Mouse (Mus musculus) embryo, embryonic 10 days (tissue): ENCODE results near the gene Fam172a.

Experiments
- DNase-seq: peaks from one replicate; pipeline ENCODE4 v3.0.0-alpha.2; 2015; ENCODE audit warnings: low spot score

The Fam172a gene

GRCm38 (mm10) chr13:78179312-78180097, 477.7 kb downstream of the Fam172a start:
- DNase-seq: peak; percentile 75

GRCm38 (mm10) chr13:78180261-78180660, 478.4 kb downstream of the Fam172a start:
- DNase-seq: no peak

- no peak for DNase-seq
Measured at GRCm38 (mm10) chr13:78181071-78181929, 479.5 kb downstream of the Fam172a start.

- DNase-seq: no peak
Measured at GRCm38 (mm10) chr13:78181930-78182558, 480.2 kb downstream of the Fam172a start.

GRCm38 (mm10) chr13:78183004-78183403, 481.2 kb downstream of the Fam172a start:
- no peak for DNase-seq

GRCm38 (mm10) chr13:78183986-78184385, 482.2 kb downstream of the Fam172a start:
- peak; percentile 71 for DNase-seq

GRCm38 (mm10) chr13:78184786-78185466, 483.1 kb downstream of the Fam172a start:
- DNase-seq: peak; percentile 42

- peak; percentile 72 for DNase-seq
Measured at GRCm38 (mm10) chr13:78186340-78186946, 484.6 kb downstream of the Fam172a start.

- no peak for DNase-seq
Measured at GRCm38 (mm10) chr13:78187833-78188232, 486.0 kb downstream of the Fam172a start.

GRCm38 (mm10) chr13:78189586-78189985, 487.8 kb downstream of the Fam172a start:
- DNase-seq: no peak

- peak; percentile 9 for DNase-seq
Measured at GRCm38 (mm10) chr13:78193211-78193610, 491.4 kb downstream of the Fam172a start.

GRCm38 (mm10) chr13:78194135-78194849, 492.5 kb downstream of the Fam172a start:
- peak; percentile 13 for DNase-seq

- peak; percentile 74 for DNase-seq
Measured at GRCm38 (mm10) chr13:78194850-78195600, 493.2 kb downstream of the Fam172a start.

- DNase-seq: peak; percentile 53
Measured at GRCm38 (mm10) chr13:78195601-78196115, 493.8 kb downstream of the Fam172a start.

GRCm38 (mm10) chr13:78196236-78196796, 494.5 kb downstream of the Fam172a start:
- peak; percentile 36 for DNase-seq

GRCm38 (mm10) chr13:78197286-78197818, 495.5 kb downstream of the Fam172a start:
- peak; percentile 63 for DNase-seq

- DNase-seq: peak; percentile 62
Measured at GRCm38 (mm10) chr13:78197819-78198390, 496.1 kb downstream of the Fam172a start.

GRCm38 (mm10) chr13:78198391-78198870, 496.6 kb downstream of the Fam172a start:
- peak; percentile 57 for DNase-seq
